Mouse (Mus musculus) heart, embryonic 16.5 days (tissue): ENCODE data around the gene Ccdc151. TPM values are rescaled to one million over a fixed set of nuclear protein-coding genes. Genes with fewer than 3 reads are reported as not detected.
A peak's percentile ranks its signal among the peaks of the same experiment; 100 is the strongest.

Experiments used
- ATAC-seq: fragments of 200-750 bp; cut with Nextera tagmentation; replicated peaks from 2 replicates; pipeline ENCODE4 v1.8.0; 2017; ENCODE audit warnings: moderate number of reproducible peaks; ENCODE audit not compliant: insufficient read depth, low FRiP score; ENCODE audit errors: extremely low read depth
- H3K27ac ChIP-seq: fragments of 300-500 bp; sonication (generic); 2 replicates; pipeline ENCODE4 v1.5.1; 2014; ENCODE audit warnings: mild to moderate bottlenecking, low read length, control low read depth, moderate library complexity
- H3K27me3 ChIP-seq: fragments of 300-500 bp; sonication (generic); 2 replicates; pipeline ENCODE4 v1.6.1; 2014; ENCODE audit warnings: low read length, mixed read lengths; ENCODE audit not compliant: control insufficient read depth, insufficient read depth
- H3K36me3 ChIP-seq: fragments of 300-500 bp; sonication (generic); 2 replicates; pipeline ENCODE4 v1.6.1; 2014; ENCODE audit not compliant: control insufficient read depth, insufficient read depth
- H3K4me1 ChIP-seq: fragments of 300-500 bp; sonication (generic); 2 replicates; pipeline ENCODE4 v1.6.1; 2014; ENCODE audit warnings: low read length, mixed read lengths; ENCODE audit not compliant: control insufficient read depth, insufficient read depth
- H3K4me2 ChIP-seq: fragments of 300-500 bp; sonication (generic); 2 replicates; pipeline ENCODE4 v1.6.1; 2014; ENCODE audit warnings: low read depth, mild to moderate bottlenecking, control low read depth, low read length
- H3K4me3 ChIP-seq: fragments of 300-500 bp; sonication (generic); 2 replicates; pipeline ENCODE4 v1.5.1; 2014; ENCODE audit warnings: mild to moderate bottlenecking, control low read depth, low read length
- H3K9ac ChIP-seq: fragments of 300-500 bp; sonication (generic); 2 replicates; pipeline ENCODE4 v1.6.1; 2014; ENCODE audit warnings: low read length, control low read depth
- H3K9me3 ChIP-seq: fragments of 300-500 bp; sonication (generic); replicated peaks from 2 replicates; pipeline ENCODE4 v1.6.1; 2016; ENCODE audit warnings: low read length; ENCODE audit not compliant: control insufficient read depth
- WGBS: fragments of 180-500 bp; shearing (Covaris S2); extraction: QIAGEN DNeasy Blood & Tissue Kit; methylation state at CpG from one replicate; pipeline ENCODE4 v1.1.7; 2014; 5-methylcytosine and 5-hydroxymethylcytosine counted together
- polyA plus RNA-seq: library from polyadenylated mRNA; unstranded; fragments of >200 nt; fragmentation: Nextera tagmentation; extraction: Ambion mirVana; gene quantifications from 2 replicates; pipeline ENCODE4 v1.2.1, GENCODE M21; 2015

Ccdc151 gene
- polyA plus RNA-seq, 1 experiment from 2014 or later: 0.45 TPM

DNA sequence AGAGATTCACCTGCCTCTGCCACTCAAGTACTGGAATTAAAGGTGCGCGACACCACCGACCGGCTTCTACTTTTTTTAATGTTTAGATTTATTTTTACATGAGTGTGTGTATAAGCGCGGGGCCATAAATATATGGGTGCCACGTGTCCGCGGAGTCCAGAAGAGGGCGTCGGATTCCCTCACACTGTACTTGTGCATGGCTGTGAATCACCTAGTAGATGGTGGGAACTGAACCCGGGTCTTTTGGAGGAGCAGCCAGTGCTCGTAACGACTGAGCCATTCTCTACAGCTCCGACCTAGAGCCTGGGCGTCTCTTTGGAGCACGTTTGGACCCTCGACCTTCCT, 47.2 kb downstream of the Ccdc151 start:
- peak overlapping the region; percentile 69 for H3K4me2 ChIP-seq
- H3K27ac ChIP-seq: peak overlapping the region; percentile 92
- peak overlapping the region; percentile 78 for H3K4me3 ChIP-seq
- peaks cover 5% of the 10 kb centered on the region for H3K27me3 ChIP-seq
- peaks cover 4% of the 10 kb centered on the region for H3K4me1 ChIP-seq
- peak; percentile 56 for ATAC-seq
- WGBS: 2% methylated on average over 18 of the region's 18 CpGs
- peak overlapping the region; percentile 87 for H3K9ac ChIP-seq
- no peaks in the 10 kb centered on the region for H3K36me3 ChIP-seq
- H3K9me3 ChIP-seq: no peaks in the 10 kb centered on the region

DNA sequence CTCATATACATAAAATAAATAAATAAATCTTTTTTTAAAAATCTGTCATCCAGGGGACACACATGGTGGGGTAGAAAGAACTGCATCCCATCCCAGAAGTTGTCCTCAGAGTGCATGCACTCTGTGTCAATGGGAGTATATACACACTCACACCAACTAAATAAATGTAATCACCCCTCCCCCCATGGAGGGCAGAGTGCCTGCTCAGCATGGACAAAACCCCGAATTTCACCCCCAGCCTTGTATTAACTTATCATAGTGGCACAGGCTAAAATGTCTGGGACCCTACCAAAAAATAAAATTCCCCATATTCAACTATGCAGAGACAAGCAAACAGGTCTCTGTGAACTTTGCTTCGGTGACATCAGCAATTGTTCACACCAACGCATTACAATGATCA, 47.8 kb downstream of the Ccdc151 start:
- Histone ChIP-seq H3K27me3 (0 out of 2 replicates have a peak, but pooled peaks cover 2% of the 10 kb centered on the region), H3K36me3 (no peaks in the 10 kb centered on the region), H3K9me3 (no peaks in the 10 kb centered on the region), H3K4me3 (no peak overlapping the region), H3K4me2 (0 out of 2 replicates have a peak overlapping the region, but pooled peaks have one; percentile 69), H3K9ac (no peak overlapping the region), H3K4me1 (peaks cover 4% of the 10 kb centered on the region), H3K27ac (no peak overlapping the region)
- WGBS: 75% methylated on average over 3 of the region's 3 CpGs
- no peak for ATAC-seq

DNA sequence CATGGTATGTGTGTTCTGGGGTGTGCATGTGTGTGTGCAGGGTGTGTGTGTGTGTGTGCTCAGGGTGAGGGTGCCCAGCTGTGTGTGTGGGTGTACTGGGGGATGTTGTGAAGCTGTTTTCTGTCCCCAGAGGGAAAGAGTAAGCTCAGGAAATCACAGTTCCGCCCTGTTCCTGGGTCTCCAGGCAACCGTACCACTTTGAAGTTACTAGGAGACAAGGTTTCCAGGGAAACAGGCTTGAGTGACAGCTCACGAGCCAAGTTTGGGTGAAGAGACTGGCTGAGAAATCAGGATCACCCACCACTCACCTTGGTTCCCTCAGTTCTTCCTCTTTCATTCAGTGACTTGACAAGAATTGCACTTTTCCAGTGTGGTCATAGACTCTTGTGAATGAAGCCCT, 48.8 kb downstream of the Ccdc151 start:
- no peak for ATAC-seq
- no peaks in the 10 kb centered on the region for H3K9me3 ChIP-seq
- H3K27ac ChIP-seq: no peak overlapping the region
- no peaks in the 10 kb centered on the region for H3K36me3 ChIP-seq
- no peaks in the 10 kb centered on the region; the same call in 1 of the 2 replicates for H3K27me3 ChIP-seq
- H3K4me2 ChIP-seq: no peak overlapping the region
- WGBS: 10% methylated on average over 3 of the region's 3 CpGs
- H3K4me3 ChIP-seq: no peak overlapping the region
- peaks cover 4% of the 10 kb centered on the region for H3K4me1 ChIP-seq
- no peak overlapping the region for H3K9ac ChIP-seq

DNA sequence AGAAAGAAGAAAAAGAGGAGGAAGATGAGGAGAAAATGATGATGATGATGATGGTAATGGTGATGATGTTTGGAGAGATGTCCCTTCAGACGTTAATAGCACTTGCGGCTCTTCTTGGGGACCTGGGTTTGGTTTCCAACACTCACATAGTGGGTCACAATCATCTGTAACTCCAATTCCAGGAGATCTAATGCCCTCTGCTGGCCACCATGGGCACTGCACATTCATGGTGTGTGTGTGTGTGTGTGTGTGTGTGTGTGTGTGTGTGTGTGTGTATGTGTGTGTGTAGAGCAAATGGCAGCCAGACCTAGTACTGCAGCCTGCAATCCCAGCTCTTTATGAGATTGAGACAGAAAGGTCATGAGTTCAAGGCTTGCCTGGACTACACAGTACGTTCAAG, 50.5 kb downstream of the Ccdc151 start:
- WGBS: 61% methylated on average over 3 of the region's 3 CpGs
- H3K36me3 ChIP-seq: no peaks in the 10 kb centered on the region
- no peak overlapping the region for H3K4me3 ChIP-seq
- ATAC-seq: no peak
- H3K27ac ChIP-seq: no peak overlapping the region
- H3K9me3 ChIP-seq: no peaks in the 10 kb centered on the region
- peaks cover 4% of the 10 kb centered on the region for H3K4me1 ChIP-seq
- peaks cover 9% of the 10 kb centered on the region for H3K27me3 ChIP-seq
- no peak overlapping the region for H3K9ac ChIP-seq
- H3K4me2 ChIP-seq: no peak overlapping the region

DNA sequence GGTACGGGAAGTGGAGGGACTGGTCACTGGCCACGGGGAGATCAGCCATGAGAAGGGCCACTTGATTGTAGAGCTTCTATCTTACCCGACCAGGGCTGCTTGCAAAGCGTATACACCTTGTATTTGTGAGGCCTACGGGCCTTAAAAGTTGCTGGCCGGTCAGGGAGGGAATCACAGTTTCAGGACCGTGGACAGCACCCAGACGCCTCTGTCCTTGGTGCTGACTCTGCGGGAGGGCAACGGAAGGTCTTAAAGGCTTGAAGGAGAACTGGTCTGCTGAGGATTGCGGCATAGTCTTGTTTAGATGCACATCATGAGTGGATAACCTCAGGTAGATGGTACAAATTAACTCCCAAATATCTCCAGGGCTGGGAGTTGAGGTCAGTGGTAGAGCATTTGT, 52.1 kb downstream of the Ccdc151 start:
- Histone ChIP-seq H3K4me2 (no peak overlapping the region), H3K27ac (no peak overlapping the region), H3K27me3 (peaks cover 12% of the 10 kb centered on the region), H3K4me3 (no peak overlapping the region), H3K36me3 (no peaks in the 10 kb centered on the region), H3K4me1 (no peaks in the 10 kb centered on the region), H3K9ac (no peak overlapping the region), H3K9me3 (no peaks in the 10 kb centered on the region)
- ATAC-seq: no peak
- WGBS: 14% methylated on average over 11 of the region's 11 CpGs

DNA sequence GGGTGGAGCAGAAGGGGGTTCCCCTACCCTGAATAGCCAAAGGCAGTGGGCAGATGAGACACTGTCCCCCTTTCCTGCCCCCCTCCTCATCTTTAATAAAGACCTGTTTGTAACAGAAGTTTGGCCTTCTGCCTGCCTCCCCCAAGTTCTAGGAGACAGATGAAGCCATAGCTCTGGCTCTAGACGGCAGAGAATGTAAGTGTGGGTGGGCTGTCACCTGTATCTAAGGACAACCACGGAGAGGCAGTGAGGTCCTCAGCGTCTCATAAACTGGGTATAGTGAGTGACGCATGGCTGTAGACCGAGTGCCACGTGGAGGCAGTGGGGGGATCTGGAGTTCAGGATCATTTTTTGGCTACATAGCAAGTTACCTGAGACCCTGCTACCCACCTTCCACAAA, 53.6 kb downstream of the Ccdc151 start:
- H3K4me1 ChIP-seq: no peaks in the 10 kb centered on the region
- H3K9me3 ChIP-seq: no peaks in the 10 kb centered on the region
- ATAC-seq: no peak
- 60% methylated on average over 6 of the region's 6 CpGs for WGBS
- no peaks in the 10 kb centered on the region for H3K36me3 ChIP-seq
- H3K9ac ChIP-seq: no peak overlapping the region
- H3K27me3 ChIP-seq: peaks cover 15% of the 10 kb centered on the region
- H3K4me3 ChIP-seq: no peak overlapping the region
- no peak overlapping the region for H3K4me2 ChIP-seq
- H3K27ac ChIP-seq: no peak overlapping the region

DNA sequence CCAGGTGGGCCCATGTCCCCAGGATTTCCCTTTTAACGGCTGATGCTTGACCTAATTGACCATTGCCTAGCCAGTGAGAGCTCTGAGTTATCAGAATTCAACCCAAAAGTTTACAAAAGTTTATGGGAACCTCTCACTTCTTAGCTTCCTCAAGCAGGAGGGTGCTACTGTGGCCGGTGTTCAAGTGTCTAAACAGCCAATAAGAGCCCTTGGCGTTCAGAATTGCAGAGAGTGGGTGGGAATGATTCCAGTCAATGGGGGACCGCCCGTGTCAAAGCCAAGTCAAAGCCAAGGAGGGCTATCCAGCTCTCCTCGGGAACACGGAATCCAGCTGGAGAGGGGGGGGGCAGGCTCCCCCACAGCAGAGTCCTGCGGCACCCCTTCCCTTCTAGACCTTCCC, 54.3 kb downstream of the Ccdc151 start:
- no peak for ATAC-seq
- Histone ChIP-seq H3K4me2 (no peak overlapping the region), H3K4me1 (no peaks in the 10 kb centered on the region), H3K9ac (no peak overlapping the region), H3K27me3 (peaks cover 15% of the 10 kb centered on the region), H3K4me3 (no peak overlapping the region), H3K36me3 (no peaks in the 10 kb centered on the region), H3K27ac (no peak overlapping the region), H3K9me3 (no peaks in the 10 kb centered on the region)
- 47% methylated on average over 8 of the region's 8 CpGs for WGBS

DNA sequence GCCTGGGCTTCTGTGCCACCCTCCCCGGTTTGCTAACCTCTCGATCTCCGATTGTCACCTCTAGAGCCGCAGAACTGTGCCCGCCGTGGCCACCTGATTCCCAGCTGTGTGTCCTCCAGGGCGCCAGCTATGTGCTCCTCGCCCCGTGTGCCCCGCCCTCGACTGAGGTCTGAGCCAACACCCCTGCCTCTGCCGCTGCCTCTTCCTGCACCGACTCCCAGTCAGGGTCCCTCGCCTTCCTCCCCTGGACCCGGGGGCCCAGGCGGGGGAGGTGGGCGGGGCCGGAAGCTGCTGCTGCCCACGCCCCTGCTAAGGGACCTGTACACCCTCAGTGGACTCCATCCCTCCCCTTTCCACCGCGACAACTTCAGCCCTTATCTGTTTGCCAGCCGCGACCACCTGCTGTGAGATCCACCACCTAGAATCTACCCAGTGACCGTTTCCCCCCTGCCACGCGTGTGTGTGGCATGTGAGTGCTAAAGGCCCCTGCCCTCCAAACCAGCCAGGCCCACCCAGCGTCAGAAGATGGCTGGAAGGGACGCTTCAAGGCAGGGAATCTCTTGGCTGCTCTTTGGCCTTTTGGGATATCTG, 54.8 kb downstream of the Ccdc151 start:
- Histone ChIP-seq H3K4me3 (no peak overlapping the region), H3K4me1 (no peaks in the 10 kb centered on the region), H3K9ac (no peak overlapping the region), H3K36me3 (no peaks in the 10 kb centered on the region), H3K27ac (no peak overlapping the region), H3K4me2 (peak overlapping the region; percentile 17; the same call in 1 of the 2 replicates), H3K9me3 (no peaks in the 10 kb centered on the region), H3K27me3 (peaks cover 15% of the 10 kb centered on the region)
- 5% methylated on average over 28 of the region's 28 CpGs for WGBS
- no peak for ATAC-seq

DNA sequence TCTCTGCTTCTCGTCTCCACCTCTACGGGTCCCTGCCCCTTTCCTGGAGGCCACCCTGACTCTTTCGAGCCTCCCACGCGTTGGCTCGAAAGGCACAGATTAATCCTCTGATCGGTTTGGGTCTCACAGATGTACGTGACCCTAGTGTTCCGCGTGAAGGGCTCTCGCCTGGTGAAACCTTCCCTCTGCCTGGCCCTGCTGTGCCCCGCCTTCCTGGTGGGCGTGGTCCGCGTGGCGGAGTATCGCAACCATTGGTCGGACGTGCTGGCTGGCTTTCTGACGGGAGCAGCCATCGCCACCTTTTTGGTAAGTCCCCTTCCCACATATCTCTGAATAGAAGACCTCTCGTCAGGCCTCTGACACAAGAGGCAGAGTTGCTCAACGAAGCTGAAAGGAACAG, 58.2 kb downstream of the Ccdc151 start:
- H3K9me3 ChIP-seq: no peaks in the 10 kb centered on the region
- H3K36me3 ChIP-seq: no peaks in the 10 kb centered on the region
- H3K4me3 ChIP-seq: no peak overlapping the region; the same call in 1 of the 2 replicates
- 15% methylated on average over 23 of the region's 23 CpGs for WGBS
- H3K9ac ChIP-seq: no peak overlapping the region
- peaks cover 15% of the 10 kb centered on the region for H3K27me3 ChIP-seq
- no peak; the same call in 1 of the 2 replicates for ATAC-seq
- H3K27ac ChIP-seq: no peak overlapping the region
- H3K4me1 ChIP-seq: no peaks in the 10 kb centered on the region
- peak overlapping the region; percentile 13; the same call in 1 of the 2 replicates for H3K4me2 ChIP-seq
